Comparison of ENCODE assay signal across 8 mouse cellular contexts in genomic region chr17:47501531-47501930, GRCm38 (mm10). TPM values are rescaled to one million over a fixed set of nuclear protein-coding genes. Genes with fewer than 3 reads are reported as not detected.
DNase-seq lines count a peak whose midpoint lies in the region; ATAC-seq and TF ChIP-seq lines count a peak whose summit lies in the region.

No protein-coding gene starts in this region.

- H3K27me3 ChIP-seq in cerebellum, adult 2 months (ENCODE audit: control insufficient read depth, insufficient read depth, low read length): no peaks in the 10 kb centered on the region
- no peaks in the 10 kb centered on the region for H3K27me3 ChIP-seq in testis, adult 2 months (ENCODE audit: control insufficient read depth, insufficient read depth, low read length)
- no peaks in the 10 kb centered on the region for H3K27me3 ChIP-seq in limb, embryonic 13.5 days
- no peaks in the 10 kb centered on the region for H3K27me3 ChIP-seq in stomach, embryonic 16.5 days (ENCODE audit: control insufficient read depth, insufficient read depth, low read length)

- no peak for TF ChIP-seq CTCF in cerebellum, adult 2 months (IDR thresholded peaks at IDR 0.05; ENCODE audit: borderline replicate concordance, insufficient read depth, low read depth, low read length)
- TF ChIP-seq CTCF in testis, adult 2 months (IDR thresholded peaks at IDR 0.05; ENCODE audit: control insufficient read depth, insufficient read depth, insufficient replicate concordance, low read depth, low read length): no peak

- WGBS in cerebellum, adult 2 months: 5% methylated on average over 11 of the region's 11 CpGs
- 9% methylated on average over 11 of the region's 11 CpGs for WGBS in limb, embryonic 13.5 days
- WGBS in stomach, embryonic 16.5 days: 4% methylated on average over 11 of the region's 11 CpGs

- no peaks in the 10 kb centered on the region for H3K9me3 ChIP-seq in limb, embryonic 13.5 days
- H3K9me3 ChIP-seq in stomach, embryonic 16.5 days (replicated peaks; ENCODE audit: control insufficient read depth, low read length): no peaks in the 10 kb centered on the region

- H3K4me2 ChIP-seq in limb, embryonic 13.5 days (replicated peaks): peak overlapping the region; percentile 90
- H3K4me2 ChIP-seq in stomach, embryonic 16.5 days (ENCODE audit: low read depth, low read length): peak overlapping the region; percentile 95

- H3K27ac ChIP-seq in cerebellum, adult 2 months (ENCODE audit: insufficient read depth, low read length): no peak overlapping the region
- H3K27ac ChIP-seq in testis, adult 2 months (ENCODE audit: control insufficient read depth, insufficient read depth, low read depth, low read length): peak overlapping the region; percentile 95; the same call in 1 of the 2 replicates
- H3K27ac ChIP-seq in limb, embryonic 13.5 days: no peak overlapping the region
- peak overlapping the region; percentile 83 for H3K27ac ChIP-seq in stomach, embryonic 16.5 days (ENCODE audit: low read length)

- peaks cover 3% of the 10 kb centered on the region; the same call in 1 of the 2 replicates for H3K36me3 ChIP-seq in testis, adult 2 months (ENCODE audit: control insufficient read depth, insufficient read depth, low read length)
- peaks cover 35% of the 10 kb centered on the region for H3K36me3 ChIP-seq in limb, embryonic 13.5 days
- peaks cover 23% of the 10 kb centered on the region for H3K36me3 ChIP-seq in stomach, embryonic 16.5 days (ENCODE audit: control insufficient read depth, insufficient read depth, low read length)

- H3K4me3 ChIP-seq in cerebellum, adult 2 months (replicated peaks; ENCODE audit: insufficient read depth, low read depth, low read length): peak overlapping the region; percentile 68
- peak overlapping the region; percentile 95 for H3K4me3 ChIP-seq in testis, adult 2 months (ENCODE audit: control insufficient read depth, low read depth, low read length)
- H3K4me3 ChIP-seq in limb, embryonic 13.5 days: peak overlapping the region; percentile 69
- peak overlapping the region; percentile 83 for H3K4me3 ChIP-seq in stomach, embryonic 16.5 days (replicated peaks; ENCODE audit: low read length)

- ATAC-seq in limb, embryonic 13.5 days (ENCODE audit: low FRiP score, low read depth): no peak
- ATAC-seq in stomach, embryonic 16.5 days (ENCODE audit: insufficient read depth, low FRiP score): no peak

- DNase-seq in cerebellum, adult 2 months: no peak
- no peak for DNase-seq in cerebellum, adult 8-10 months
- DNase-seq in testis, postnatal 10 days (ENCODE audit: low spot score): no peak
- no peak for DNase-seq in cerebellum, postnatal 14 days
- no peak for DNase-seq in ovary, postnatal 10 days (ENCODE audit: low spot score)

- peak overlapping the region; percentile 78 for H3K9ac ChIP-seq in limb, embryonic 13.5 days
- H3K9ac ChIP-seq in stomach, embryonic 16.5 days (ENCODE audit: low read length): peak overlapping the region; percentile 88

- TF ChIP-seq POLR2A in cerebellum, adult 2 months (IDR thresholded peaks at IDR 0.05; ENCODE audit: borderline replicate concordance, insufficient read depth, low read length): no peak
- TF ChIP-seq POLR2A in testis, adult 2 months (IDR thresholded peaks at IDR 0.05; ENCODE audit: control insufficient read depth, low read depth, low read length): no peak

- peaks cover 9% of the 10 kb centered on the region; the same call in 1 of the 2 replicates for H3K4me1 ChIP-seq in cerebellum, adult 2 months (ENCODE audit: control insufficient read depth, insufficient read depth, low read length)
- peaks cover 20% of the 10 kb centered on the region for H3K4me1 ChIP-seq in testis, adult 2 months (ENCODE audit: control insufficient read depth, insufficient read depth, low read length)
- peaks cover 31% of the 10 kb centered on the region for H3K4me1 ChIP-seq in limb, embryonic 13.5 days
- H3K4me1 ChIP-seq in stomach, embryonic 16.5 days (ENCODE audit: control insufficient read depth, insufficient read depth, low read length): peaks cover 24% of the 10 kb centered on the region

RNA-seq across cellular contexts. Expression of gene Taf8, which starts 0.6 kb away (rescaled TPM):
- polyA plus RNA-seq in cerebellum, adult 2 months (2012; rRNA removed): 30.7 and 32.0 TPM in 2 replicates
- 15.3 and 17.3 TPM in 2 replicates for polyA plus RNA-seq in testis, adult 2 months (2012; rRNA removed)
- 34.6 and 34.9 TPM in 2 replicates for polyA plus RNA-seq in limb, embryonic 13.5 days (2015; fragmentation: Nextera tagmentation; extraction: Ambion mirVana)
- 25.7 and 27.3 TPM in 2 replicates for polyA plus RNA-seq in stomach, embryonic 16.5 days (2015; fragmentation: Nextera tagmentation; extraction: Ambion mirVana)

RNA-seq across cellular contexts. Expression of gene Ccnd3, which starts 3.3 kb away (rescaled TPM):
- polyA plus RNA-seq in cerebellum, adult 2 months (2012; rRNA removed): 50.5 and 57.3 TPM in 2 replicates
- 253 and 256 TPM in 2 replicates for polyA plus RNA-seq in testis, adult 2 months (2012; rRNA removed)
- polyA plus RNA-seq in limb, embryonic 13.5 days (2015; fragmentation: Nextera tagmentation; extraction: Ambion mirVana): 392 and 402 TPM in 2 replicates
- polyA plus RNA-seq in stomach, embryonic 16.5 days (2015; fragmentation: Nextera tagmentation; extraction: Ambion mirVana): 334 and 340 TPM in 2 replicates

Comparison
In these comparisons a context has a peak if more than half of its experiments do, and no peak if none do; other contexts are left out.
1. H3K27ac ChIP-seq: peak in testis, adult 2 months (single experiment) and stomach, embryonic 16.5 days (single experiment); none in cerebellum, adult 2 months (single experiment) and limb, embryonic 13.5 days (single experiment).
2. Peak in every context shown above with its lines, with median percentiles within 50 percentile points of each other: H3K4me3 ChIP-seq.